Mouse (Mus musculus) layer of hippocampus, adult 9-10 months (tissue): ENCODE data around the gene Lnx1.

Experiments used
- DNase-seq: peaks from one replicate; pipeline ENCODE4 v3.0.0; 2022; ENCODE audit warnings: low spot score

Lnx1 gene

GRCm38 (mm10) chr5:74697534-74697933 lies 5.2 kb downstream of the Lnx1 start:
- DNase-seq: no peak

GRCm38 (mm10) chr5:74694390-74694801 lies 8.3 kb downstream of the Lnx1 start:
- DNase-seq: no peak

GRCm38 (mm10) chr5:74693836-74694235 lies 8.9 kb downstream of the Lnx1 start:
- DNase-seq: no peak

- no peak for DNase-seq
Observed at GRCm38 (mm10) chr5:74692411-74693090, 10.2 kb downstream of the Lnx1 start.

GRCm38 (mm10) chr5:74688822-74689221 lies 13.9 kb downstream of the Lnx1 start:
- no peak for DNase-seq

GRCm38 (mm10) chr5:74684944-74685343 lies 17.8 kb downstream of the Lnx1 start:
- DNase-seq: no peak

- no peak for DNase-seq
Observed at GRCm38 (mm10) chr5:74683832-74684231, 18.9 kb downstream of the Lnx1 start.

GRCm38 (mm10) chr5:74682735-74683134 lies 20.0 kb downstream of the Lnx1 start:
- no peak for DNase-seq

- no peak for DNase-seq
Observed at GRCm38 (mm10) chr5:74679631-74680030, 23.1 kb downstream of the Lnx1 start.

GRCm38 (mm10) chr5:74678693-74679092 lies 24.0 kb downstream of the Lnx1 start:
- DNase-seq: no peak

GRCm38 (mm10) chr5:74677399-74678338 lies 25.0 kb downstream of the Lnx1 start:
- peak; percentile 45 for DNase-seq

GRCm38 (mm10) chr5:74672556-74672955 lies 30.2 kb downstream of the Lnx1 start:
- DNase-seq: no peak

GRCm38 (mm10) chr5:74670877-74671276 lies 31.8 kb downstream of the Lnx1 start:
- no peak for DNase-seq

- DNase-seq: no peak
Observed at GRCm38 (mm10) chr5:74669925-74670324, 32.8 kb downstream of the Lnx1 start.

GRCm38 (mm10) chr5:74668956-74669355 lies 33.8 kb downstream of the Lnx1 start:
- DNase-seq: no peak

GRCm38 (mm10) chr5:74662618-74663017 lies 40.1 kb downstream of the Lnx1 start:
- no peak for DNase-seq

- DNase-seq: no peak
Observed at GRCm38 (mm10) chr5:74661734-74662560, 40.8 kb downstream of the Lnx1 start.

- no peak for DNase-seq
Observed at GRCm38 (mm10) chr5:74659856-74660255, 42.9 kb downstream of the Lnx1 start.

- DNase-seq: no peak
Observed at GRCm38 (mm10) chr5:74659281-74659680, 43.4 kb downstream of the Lnx1 start.

- DNase-seq: no peak
Observed at GRCm38 (mm10) chr5:74657930-74658329, 44.8 kb downstream of the Lnx1 start.

GRCm38 (mm10) chr5:74656410-74656809 lies 46.3 kb downstream of the Lnx1 start:
- DNase-seq: no peak

- no peak for DNase-seq
Observed at GRCm38 (mm10) chr5:74654527-74654926, 48.2 kb downstream of the Lnx1 start.
